Mouse (Mus musculus): ENCODE measurements around the gene Hopx. TPM values are rescaled to one million over a fixed set of nuclear protein-coding genes. Genes with fewer than 3 reads are reported as not detected.
"Not testable (repeated sequence)": the region's sequence is repeated elsewhere in the genome, so short reads cannot be mapped to it uniquely, and the experiment has no call there.

Hopx gene
- polyA plus RNA-seq, 2 experiments = 1.9 to 12.2 TPM

DNA sequence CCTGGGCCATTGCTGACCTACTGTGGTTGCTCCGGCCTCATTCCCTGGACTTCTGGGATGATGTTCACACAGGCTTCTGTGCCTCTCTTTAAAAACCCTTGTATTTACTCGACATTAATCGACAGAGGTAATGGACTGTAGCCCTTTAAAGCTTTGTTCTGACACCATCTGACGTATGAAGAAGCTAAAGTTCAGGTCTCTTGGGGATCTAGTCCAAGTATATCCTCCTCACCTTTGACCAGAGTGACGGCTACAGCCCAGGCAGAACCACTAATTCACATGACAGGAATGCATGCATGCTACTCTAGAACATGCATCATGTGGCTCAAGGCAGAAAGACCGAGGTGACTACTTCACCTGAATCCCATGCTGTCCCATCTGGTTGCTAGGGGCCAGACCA is 14.2 kb downstream of the Hopx start:
- WGBS = 80% methylated on average over 6 of the region's 6 CpGs
- no peak overlapping the region for H3K4me3 ChIP-seq (replicated peaks; ENCODE audit: low read length)
- no peaks in the 10 kb centered on the region for H3K36me3 ChIP-seq (ENCODE audit: control insufficient read depth, insufficient read depth, low read length)
- H3K9ac ChIP-seq (ENCODE audit: low read depth, low read length, severe bottlenecking) = no peak overlapping the region
- no peak for DNase-seq (ENCODE audit: low spot score)
- no peak for ATAC-seq (ENCODE audit: low FRiP score, low read depth)
- no peaks in the 10 kb centered on the region for H3K27me3 ChIP-seq (ENCODE audit: control insufficient read depth, insufficient read depth, low read length)
- H3K27ac ChIP-seq (replicated peaks; ENCODE audit: low read depth, low read length) = no peak overlapping the region
- H3K4me2 ChIP-seq (replicated peaks; ENCODE audit: low read depth, low read length, severe bottlenecking) = no peak overlapping the region
- no peak for TF ChIP-seq POLR2A (IDR thresholded peaks at IDR 0.05; ENCODE audit: borderline replicate concordance, extremely low read depth, insufficient read depth, insufficient read length)
- no peaks in the 10 kb centered on the region for H3K4me1 ChIP-seq (ENCODE audit: control insufficient read depth, insufficient read depth, low read length)
- no peaks in the 10 kb centered on the region for H3K9me3 ChIP-seq (ENCODE audit: control insufficient read depth, low read length)

DNA sequence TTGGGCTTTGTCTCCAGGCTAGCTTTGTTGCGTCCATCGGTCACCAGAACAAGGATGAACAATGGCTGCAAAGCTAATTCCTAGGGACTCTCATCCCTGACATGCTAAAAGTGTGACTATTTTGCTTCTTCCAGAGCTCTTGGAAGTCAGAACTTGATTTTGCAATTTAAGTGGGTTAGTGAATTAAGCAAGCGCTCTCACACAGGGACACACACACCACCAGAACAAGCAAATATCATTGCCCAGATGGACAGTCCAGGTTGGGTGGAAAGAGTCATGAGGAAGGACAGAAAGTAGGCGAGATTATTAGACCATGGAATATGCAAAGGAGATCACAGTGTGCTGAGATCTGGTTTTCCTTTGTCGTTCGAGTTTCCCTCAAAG is 14.9 kb downstream of the Hopx start:
- DNase-seq (ENCODE audit: low spot score) (no peak), ATAC-seq (ENCODE audit: low FRiP score, low read depth) (no peak)
- H3K9me3 ChIP-seq (ENCODE audit: control insufficient read depth, low read length) = no peaks in the 10 kb centered on the region
- TF ChIP-seq POLR2A (IDR thresholded peaks at IDR 0.05; ENCODE audit: borderline replicate concordance, extremely low read depth, insufficient read depth, insufficient read length) = no peak
- H3K27me3 ChIP-seq (ENCODE audit: control insufficient read depth, insufficient read depth, low read length) = no peaks in the 10 kb centered on the region
- no peak overlapping the region for H3K27ac ChIP-seq (replicated peaks; ENCODE audit: low read depth, low read length)
- H3K4me1 ChIP-seq (ENCODE audit: control insufficient read depth, insufficient read depth, low read length) = no peaks in the 10 kb centered on the region
- 80% methylated on average over 6 of the region's 6 CpGs for WGBS
- no peak overlapping the region for H3K4me3 ChIP-seq (replicated peaks; ENCODE audit: low read length)
- no peaks in the 10 kb centered on the region for H3K36me3 ChIP-seq (ENCODE audit: control insufficient read depth, insufficient read depth, low read length)
- H3K4me2 ChIP-seq (replicated peaks; ENCODE audit: low read depth, low read length, severe bottlenecking) = no peak overlapping the region
- no peak overlapping the region for H3K9ac ChIP-seq (ENCODE audit: low read depth, low read length, severe bottlenecking)

- DNase-seq (ENCODE audit: low spot score) = no peak
- WGBS = 51% methylated on average over 11 of the region's 11 CpGs
- Histone ChIP-seq H3K36me3 (ENCODE audit: control insufficient read depth, insufficient read depth, low read length) (no peaks in the 10 kb centered on the region), H3K4me1 (ENCODE audit: control insufficient read depth, insufficient read depth, low read length) (no peaks in the 10 kb centered on the region), H3K27ac (replicated peaks; ENCODE audit: low read depth, low read length) (no peak overlapping the region), H3K4me3 (replicated peaks; ENCODE audit: low read length) (no peak overlapping the region), H3K4me2 (replicated peaks; ENCODE audit: low read depth, low read length, severe bottlenecking) (no peak overlapping the region), H3K9me3 (ENCODE audit: control insufficient read depth, low read length) (no peaks in the 10 kb centered on the region), H3K9ac (ENCODE audit: low read depth, low read length, severe bottlenecking) (no peak overlapping the region), H3K27me3 (ENCODE audit: control insufficient read depth, insufficient read depth, low read length) (no peaks in the 10 kb centered on the region)
- no peak for TF ChIP-seq POLR2A (IDR thresholded peaks at IDR 0.05; ENCODE audit: borderline replicate concordance, extremely low read depth, insufficient read depth, insufficient read length)
- ATAC-seq (ENCODE audit: low FRiP score, low read depth) = no peak
Observed at GRCm38 (mm10) chr5:77099317-77099996, 15.5 kb downstream of the Hopx start.

- TF ChIP-seq POLR2A (IDR thresholded peaks at IDR 0.05; ENCODE audit: borderline replicate concordance, extremely low read depth, insufficient read depth, insufficient read length) = no peak
- Histone ChIP-seq H3K27ac (replicated peaks; ENCODE audit: low read depth, low read length) (no peak overlapping the region), H3K9me3 (ENCODE audit: control insufficient read depth, low read length) (no peaks in the 10 kb centered on the region), H3K9ac (ENCODE audit: low read depth, low read length, severe bottlenecking) (no peak overlapping the region), H3K27me3 (ENCODE audit: control insufficient read depth, insufficient read depth, low read length) (0 out of 2 replicates have a peak, but pooled peaks cover 2% of the 10 kb centered on the region), H3K4me3 (replicated peaks; ENCODE audit: low read length) (no peak overlapping the region), H3K36me3 (ENCODE audit: control insufficient read depth, insufficient read depth, low read length) (no peaks in the 10 kb centered on the region), H3K4me1 (ENCODE audit: control insufficient read depth, insufficient read depth, low read length) (0 out of 2 replicates have a peak, but pooled peaks cover 3% of the 10 kb centered on the region), H3K4me2 (replicated peaks; ENCODE audit: low read depth, low read length, severe bottlenecking) (no peak overlapping the region)
- no peak for DNase-seq (ENCODE audit: low spot score)
- 82% methylated on average over 3 of the region's 3 CpGs for WGBS
- ATAC-seq (ENCODE audit: low FRiP score, low read depth) = no peak
Observed at GRCm38 (mm10) chr5:77098874-77099273, 16.0 kb downstream of the Hopx start.

GRCm38 (mm10) chr5:77097686-77098085 is 17.2 kb downstream of the Hopx start:
- no peaks in the 10 kb centered on the region for H3K36me3 ChIP-seq (ENCODE audit: control insufficient read depth, insufficient read depth, low read length)
- H3K4me3 ChIP-seq (replicated peaks; ENCODE audit: low read length) = no peak overlapping the region
- TF ChIP-seq POLR2A (IDR thresholded peaks at IDR 0.05; ENCODE audit: borderline replicate concordance, extremely low read depth, insufficient read depth, insufficient read length) = no peak
- DNase-seq (ENCODE audit: low spot score) = no peak
- H3K4me2 ChIP-seq (replicated peaks; ENCODE audit: low read depth, low read length, severe bottlenecking) = no peak overlapping the region
- 0 out of 2 replicates have a peak, but pooled peaks cover 4% of the 10 kb centered on the region for H3K27me3 ChIP-seq (ENCODE audit: control insufficient read depth, insufficient read depth, low read length)
- 0 out of 2 replicates have a peak, but pooled peaks cover 4% of the 10 kb centered on the region for H3K4me1 ChIP-seq (ENCODE audit: control insufficient read depth, insufficient read depth, low read length)
- ATAC-seq (ENCODE audit: low FRiP score, low read depth) = no peak
- no peak overlapping the region for H3K9ac ChIP-seq (ENCODE audit: low read depth, low read length, severe bottlenecking)
- WGBS = 10% methylated on average over 6 of the region's 6 CpGs
- no peak overlapping the region for H3K27ac ChIP-seq (replicated peaks; ENCODE audit: low read depth, low read length)
- H3K9me3 ChIP-seq (ENCODE audit: control insufficient read depth, low read length) = no peaks in the 10 kb centered on the region

DNA sequence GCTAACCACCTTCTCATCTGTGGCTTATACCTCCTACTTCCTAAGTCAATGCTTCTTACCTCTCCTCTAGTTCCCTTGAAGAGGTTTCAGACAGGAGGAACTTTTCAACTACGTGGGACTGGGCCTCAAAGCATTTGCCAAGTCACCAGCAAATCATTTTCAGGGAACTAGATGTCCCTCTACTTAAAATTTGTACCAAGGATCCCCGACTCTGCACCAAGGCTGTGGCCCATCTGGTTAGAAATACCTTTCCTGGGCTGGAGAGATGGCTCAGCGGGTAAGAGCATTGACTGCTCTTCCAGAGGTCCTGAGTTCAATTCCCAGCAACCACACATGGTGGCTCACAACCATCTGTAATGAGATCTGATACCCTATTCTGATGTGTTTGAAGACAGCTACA is 18.7 kb downstream of the Hopx start:
- not testable (repeated sequence) for H3K27ac ChIP-seq (replicated peaks; ENCODE audit: low read depth, low read length); DNase-seq (ENCODE audit: low spot score); H3K9me3 ChIP-seq (ENCODE audit: control insufficient read depth, low read length); H3K27me3 ChIP-seq (ENCODE audit: control insufficient read depth, insufficient read depth, low read length); H3K9ac ChIP-seq (ENCODE audit: low read depth, low read length, severe bottlenecking); H3K4me3 ChIP-seq (replicated peaks; ENCODE audit: low read length); H3K36me3 ChIP-seq (ENCODE audit: control insufficient read depth, insufficient read depth, low read length); H3K4me2 ChIP-seq (replicated peaks; ENCODE audit: low read depth, low read length, severe bottlenecking); H3K4me1 ChIP-seq (ENCODE audit: control insufficient read depth, insufficient read depth, low read length); ATAC-seq (ENCODE audit: low FRiP score, low read depth)
- 88% methylated on average over 3 of the region's 3 CpGs for WGBS

Measured in limb, embryonic 14.5 days (tissue).